ENCODE assay signal across 9 mouse cellular contexts in the genomic region with DNA sequence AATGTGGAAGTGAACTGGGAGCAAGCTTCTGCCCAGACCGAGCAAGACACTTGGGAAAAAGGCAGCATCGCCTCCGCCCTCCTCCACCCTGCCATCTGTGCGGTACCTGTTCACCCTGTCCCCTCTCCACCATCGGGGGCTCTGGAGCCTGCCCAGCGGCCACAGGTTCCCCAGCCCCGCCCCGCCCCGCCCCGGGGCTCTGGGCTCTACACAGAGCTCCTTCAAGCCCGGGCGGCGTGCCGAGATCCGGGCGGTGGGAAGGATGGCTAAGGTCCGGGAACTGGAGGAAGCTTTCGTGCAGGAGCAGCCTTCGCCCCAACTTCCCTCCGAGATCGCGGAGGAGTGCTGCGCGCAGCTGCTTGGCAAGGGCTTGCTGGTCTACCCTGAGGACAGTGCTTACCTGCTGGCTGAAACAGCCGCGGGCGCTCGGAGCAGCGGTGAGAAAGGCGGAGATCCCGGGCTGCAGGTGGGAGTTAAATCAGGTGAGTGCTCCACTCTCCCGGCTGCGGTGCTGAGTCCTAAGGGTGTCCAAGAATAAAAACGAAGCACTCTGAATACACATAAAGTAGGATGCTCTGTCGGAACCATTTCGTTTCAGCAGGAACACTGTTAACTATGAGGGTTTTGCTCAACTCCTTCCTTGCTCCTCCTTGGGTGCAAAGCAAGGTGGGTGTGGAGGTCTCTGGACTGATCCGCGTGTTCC. TPM values are rescaled to one million over a fixed set of nuclear protein-coding genes. Genes with fewer than 3 reads are reported as not detected.
DNase-seq lines count a peak whose midpoint lies in the region; ATAC-seq and TF ChIP-seq lines count a peak whose summit lies in the region.
"Had no signal": no experiment of that assay in that cellular context is flagged by ENCODE, and none has a peak within 500 bp of the region (broad histone marks: within the 10 kb centered on the region; RNA-seq: fewer than 3 reads in every experiment).

A gene (plus strand): TSS at position 209 of the 703 bp plus-strand sequence.

- TF ChIP-seq RAD21 in CH12.LX (IDR thresholded peaks at IDR 0.05; ENCODE audit: low read depth, low read length), result no peak

- H3K4me1 ChIP-seq in CH12.LX (ENCODE audit: control insufficient read depth in 1 of 2, insufficient read depth in 2 of 2), result no peaks in the 10 kb centered on the region
- H3K4me1 ChIP-seq in embryonic fibroblast, embryonic 13.5 days (ENCODE audit: control insufficient read depth, insufficient read depth, low read length), result no peaks in the 10 kb centered on the region; the same call in 1 of the 2 replicates
- H3K4me1 ChIP-seq in midbrain, embryonic 11.5 days (ENCODE audit: control insufficient read depth, insufficient read depth, low read length), result peaks cover 3% of the 10 kb centered on the region; the same call in 1 of the 2 replicates

- no peak within 1 kb of the TSS for H3K9ac ChIP-seq in CH12.LX (ENCODE audit: insufficient read depth, low read depth)
- H3K9ac ChIP-seq in midbrain, embryonic 11.5 days (ENCODE audit: low read length), result peak within 1 kb of the TSS; percentile 45

- no peaks in the 10 kb centered on the region for H3K79me2 ChIP-seq in CH12.LX (replicated peaks; ENCODE audit: control insufficient read depth, extremely low read depth, insufficient read depth, poor library complexity, severe bottlenecking)

- no peaks in the 10 kb centered on the region for H3K27me3 ChIP-seq in CH12.LX (replicated peaks)
- H3K27me3 ChIP-seq in midbrain, embryonic 11.5 days (ENCODE audit: control insufficient read depth, insufficient read depth, low read length), result peaks cover 28% of the 10 kb centered on the region

- H3K36me3 ChIP-seq in CH12.LX (replicated peaks in 1 of 2; ENCODE audit: control insufficient read depth in 1 of 2, insufficient read depth in 1 of 2, low read length in 1 of 2), result no peaks in the 10 kb centered on the region
- no peaks in the 10 kb centered on the region for H3K36me3 ChIP-seq in midbrain, embryonic 11.5 days (ENCODE audit: control insufficient read depth, insufficient read depth, low read length)

- in situ Hi-C loops in CH12.LX (cut with MboI; ENCODE audit: low pct_ligation_motif_present, low pct_unique_long_range_greater_than_20kb, low sequenced_read_pairs), result no loop called here

- WGBS in midbrain, embryonic 11.5 days, result under 1% methylated on average over 38 of the region's 38 CpGs

- peak; percentile 76 for ATAC-seq in midbrain, embryonic 11.5 days (ENCODE audit: low FRiP score)

- TF ChIP-seq POLR2A in CH12.LX (IDR thresholded peaks at IDR 0.05; ENCODE audit: low read depth, low read length), result no peak
- TF ChIP-seq POLR2A in embryonic fibroblast, embryonic 13.5 days (IDR thresholded peaks at IDR 0.05; ENCODE audit: low read depth, low read length), result no peak

- H3K4me3 ChIP-seq in CH12.LX (replicated peaks in 1 of 3; ENCODE audit: low read depth in 2 of 3, low read length in 2 of 3, poor library complexity in 1 of 3), result no peak within 1 kb of the TSS
- H3K4me3 ChIP-seq in embryonic fibroblast, embryonic 13.5 days (ENCODE audit: insufficient read depth, low read length), result peak within 1 kb of the TSS; percentile 13; the same call in 1 of the 2 replicates
- peak within 1 kb of the TSS; percentile 43 for H3K4me3 ChIP-seq in midbrain, embryonic 11.5 days (ENCODE audit: low read depth, low read length)

- H3K9me3 ChIP-seq in CH12.LX (replicated peaks; ENCODE audit: low read length), result no peaks in the 10 kb centered on the region
- no peaks in the 10 kb centered on the region for H3K9me3 ChIP-seq in midbrain, embryonic 11.5 days (ENCODE audit: control insufficient read depth, low read length)

- peak within 1 kb of the TSS; percentile 87 for H3K4me2 ChIP-seq in CH12.LX (ENCODE audit: insufficient read depth, low read depth, poor library complexity, severe bottlenecking)
- H3K4me2 ChIP-seq in midbrain, embryonic 11.5 days, result peak within 1 kb of the TSS; percentile 84

- H3K27ac ChIP-seq in CH12.LX (ENCODE audit: insufficient read depth, low read depth), result no peak within 1 kb of the TSS
- H3K27ac ChIP-seq in embryonic fibroblast, embryonic 13.5 days (ENCODE audit: insufficient read depth, low read length), result no peak within 1 kb of the TSS
- H3K27ac ChIP-seq in midbrain, embryonic 11.5 days (ENCODE audit: low read depth, low read length), result no peak within 1 kb of the TSS

- peak; percentile 51 to 62 for DNase-seq in cerebellum, postnatal 10 days
- DNase-seq in cerebellum, adult 11 months, result no peak
- no peak for DNase-seq in CH12.LX (ENCODE audit: extremely low read depth)
- peak; percentile 5 for DNase-seq in kidney, postnatal 14 days
- DNase-seq in midbrain, embryonic 11.5 days (ENCODE audit: low spot score, missing footprints), result peak; percentile 94
- DNase-seq in testis, postnatal 14 days (ENCODE audit: low spot score), result peak; percentile 23
- DNase-seq in spleen, postnatal 36 days (ENCODE audit: low spot score in 2 of 2), result no peak

- TF ChIP-seq CTCF in CH12.LX (conservative IDR thresholded peaks at IDR 0.05 in 1 of 2, IDR thresholded peaks at IDR 0.05 in 1 of 2; ENCODE audit: low read depth in 2 of 2, low read length in 2 of 2), result no peak
- TF ChIP-seq CTCF in embryonic fibroblast, embryonic 13.5 days (IDR thresholded peaks at IDR 0.05; ENCODE audit: borderline replicate concordance, insufficient read depth, low read length), result no peak

- dilution Hi-C loops in CH12.LX (cut with MboI; ENCODE audit: extremely low pct_ligation_motif_present, extremely low pct_unique_long_range_greater_than_20kb, low sequenced_read_pairs), result no loop called here

- no peak for TF ChIP-seq EP300 in CH12.LX (IDR thresholded peaks at IDR 0.05; ENCODE audit: low read length)

TF ChIP-seq in CH12.LX, 34 proteins besides CTCF, POLR2A, EP300 and RAD21:
- no peak for TF ChIP-seq GABPA (IDR thresholded peaks at IDR 0.05; ENCODE audit: insufficient replicate concordance, low read depth, low read length)
- TF ChIP-seq MYC (IDR thresholded peaks at IDR 0.05; ENCODE audit: low read depth, low read length), result no peak
- TF ChIP-seq MAX (IDR thresholded peaks at IDR 0.05; ENCODE audit: low read length), result no peak
- TF ChIP-seq USF1 (IDR thresholded peaks at IDR 0.05; ENCODE audit: low read depth, low read length), result no peak
- no peak for TF ChIP-seq MAZ (IDR thresholded peaks at IDR 0.05; ENCODE audit: low read depth, low read length)
- TF ChIP-seq CHD1 (IDR thresholded peaks at IDR 0.05; ENCODE audit: low read depth, low read length), result no peak
- no peak for TF ChIP-seq SIN3A (IDR thresholded peaks at IDR 0.05; ENCODE audit: low read length)
- TF ChIP-seq MEF2A (IDR thresholded peaks at IDR 0.05; ENCODE audit: borderline replicate concordance, low read depth, low read length), result no peak
- TF ChIP-seq USF2 (conservative IDR thresholded peaks at IDR 0.05; ENCODE audit: low read depth, low read length), result no peak

RNA-seq across cellular contexts. Expression of the gene that starts here (rescaled TPM):
- total RNA-seq in CH12.LX (2012; rRNA removed) (not detected in 2 replicates), CH12.LX (2014; rRNA removed) (not detected in 2 replicates)
- not detected in 2 replicates for polyA plus RNA-seq in CH12.LX (2012; ENCODE audit: insufficient read length, low read depth)
- polyA plus RNA-seq in embryonic fibroblast, embryonic 13.5 days (2011; ENCODE audit: insufficient read length, low read depth, missing spikeins), result not detected in 2 replicates
- polyA plus RNA-seq in midbrain, embryonic 11.5 days (2014; fragmentation: Nextera tagmentation; extraction: Ambion mirVana), result not detected in 2 replicates
- polyA plus RNA-seq: C2C12 had no signal

Comparison
In these comparisons a context has a peak if more than half of its experiments do, and no peak if none do; other contexts are left out.
1. DNase-seq: peak in cerebellum, postnatal 10 days (2 of 2), kidney, postnatal 14 days (single experiment) and testis, postnatal 14 days (single experiment); none in cerebellum, adult 11 months (single experiment), CH12.LX (single experiment) and spleen, postnatal 36 days (0 of 2).
2. Peak in DNase-seq, ATAC-seq, H3K4me3 ChIP-seq, H3K9ac ChIP-seq and H3K4me2 ChIP-seq in midbrain, embryonic 11.5 days; RNA of the gene not detected or under 1 TPM.